Comparison of ENCODE assay signal across 8 mouse cellular contexts in the genomic region with DNA sequence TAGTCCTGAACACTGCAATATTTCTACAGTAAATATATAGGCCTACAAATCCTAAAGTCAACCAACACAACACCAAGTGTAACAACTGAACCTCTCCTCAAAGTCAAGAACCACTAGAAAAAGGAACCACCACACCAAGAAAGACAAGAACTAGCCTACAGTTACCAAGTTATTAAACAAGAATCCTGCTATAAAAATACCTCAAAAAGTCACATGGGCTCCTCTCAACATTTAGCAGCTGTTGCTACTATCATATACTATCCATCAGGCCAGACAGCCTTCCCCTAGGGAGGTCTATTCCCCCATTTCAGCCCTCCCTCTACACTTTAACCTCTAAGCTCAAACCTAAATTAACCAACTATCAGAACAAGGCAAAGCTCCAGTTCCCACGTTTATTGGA. TPM values are rescaled to one million over a fixed set of nuclear protein-coding genes. Genes with fewer than 3 reads are reported as not detected.
DNase-seq lines count a peak whose midpoint lies in the region; ATAC-seq and TF ChIP-seq lines count a peak whose summit lies in the region.

No protein-coding gene starts in this region.

- 2% methylated on average over 1 of the region's 1 CpGs for WGBS in kidney, embryonic 14.5 days
- 5% methylated on average over 1 of the region's 1 CpGs for WGBS in hindbrain, embryonic 16.5 days
- WGBS in midbrain, embryonic 15.5 days = 25% methylated on average over 1 of the region's 1 CpGs

- ATAC-seq in kidney, embryonic 14.5 days (ENCODE audit: low FRiP score, low TSS enrichment) = no peak
- ATAC-seq in hindbrain, embryonic 16.5 days = no peak
- ATAC-seq in midbrain, embryonic 15.5 days (replicated peaks) = no peak

- no peaks in the 10 kb centered on the region for H3K27me3 ChIP-seq in kidney, embryonic 14.5 days (ENCODE audit: control insufficient read depth, insufficient read depth, low read length)
- no peaks in the 10 kb centered on the region for H3K27me3 ChIP-seq in hindbrain, embryonic 16.5 days (replicated peaks; ENCODE audit: control insufficient read depth, insufficient read depth, low read length)
- H3K27me3 ChIP-seq in midbrain, embryonic 15.5 days (replicated peaks) = no peaks in the 10 kb centered on the region

- H3K9me3 ChIP-seq in kidney, embryonic 14.5 days (ENCODE audit: control insufficient read depth, low read length) = no peaks in the 10 kb centered on the region
- H3K9me3 ChIP-seq in hindbrain, embryonic 16.5 days (ENCODE audit: control insufficient read depth, low read length) = no peaks in the 10 kb centered on the region
- no peaks in the 10 kb centered on the region for H3K9me3 ChIP-seq in midbrain, embryonic 15.5 days

- H3K4me2 ChIP-seq in kidney, embryonic 14.5 days (replicated peaks; ENCODE audit: low read depth, low read length) = peak overlapping the region; percentile 78
- peak overlapping the region; percentile 65 for H3K4me2 ChIP-seq in hindbrain, embryonic 16.5 days (ENCODE audit: low read length)
- H3K4me2 ChIP-seq in midbrain, embryonic 15.5 days = peak overlapping the region; percentile 57

- H3K4me1 ChIP-seq in kidney, embryonic 14.5 days (ENCODE audit: control insufficient read depth, insufficient read depth, low read length) = peaks cover 11% of the 10 kb centered on the region
- peaks cover 11% of the 10 kb centered on the region for H3K4me1 ChIP-seq in bone marrow macrophage, adult 2 months (ENCODE audit: control insufficient read depth, insufficient read depth, low read length)
- H3K4me1 ChIP-seq in hindbrain, embryonic 16.5 days (ENCODE audit: control insufficient read depth, insufficient read depth, low read depth, low read length) = peaks cover 14% of the 10 kb centered on the region
- H3K4me1 ChIP-seq in midbrain, embryonic 15.5 days = peaks cover 23% of the 10 kb centered on the region

- peak overlapping the region; percentile 54; the same call in 1 of the 2 replicates for H3K9ac ChIP-seq in kidney, embryonic 14.5 days (ENCODE audit: low read depth, low read length)
- H3K9ac ChIP-seq in hindbrain, embryonic 16.5 days (ENCODE audit: low read depth, low read length) = peak overlapping the region; percentile 15
- peak overlapping the region; percentile 27 for H3K9ac ChIP-seq in midbrain, embryonic 15.5 days

- H3K36me3 ChIP-seq in kidney, embryonic 14.5 days (ENCODE audit: control insufficient read depth, insufficient read depth, low read length) = peaks cover 42% of the 10 kb centered on the region
- H3K36me3 ChIP-seq in hindbrain, embryonic 16.5 days (ENCODE audit: control insufficient read depth, insufficient read depth, low read length) = peaks cover 3% of the 10 kb centered on the region
- H3K36me3 ChIP-seq in midbrain, embryonic 15.5 days (replicated peaks) = peaks cover 4% of the 10 kb centered on the region; the same call in 1 of the 2 replicates

- TF ChIP-seq CTCF in bone marrow macrophage, adult 2 months (IDR thresholded peaks at IDR 0.05; ENCODE audit: low read depth, low read length) = no peak

- TF ChIP-seq POLR2A in bone marrow macrophage, adult 2 months (IDR thresholded peaks at IDR 0.05; ENCODE audit: borderline replicate concordance, low read depth, low read length) = no peak

- no peak for DNase-seq in kidney, postnatal 25 days
- no peak for DNase-seq in frontal cortex, postnatal 25 days (ENCODE audit: low spot score in 2 of 2)
- DNase-seq in urinary bladder, postnatal 10 days (ENCODE audit: low spot score) = no peak
- no peak for DNase-seq in gastrocnemius, adult 18-20 months (ENCODE audit: low spot score)

- no peak overlapping the region for H3K27ac ChIP-seq in kidney, embryonic 14.5 days (ENCODE audit: low read depth, low read length)
- H3K27ac ChIP-seq in bone marrow macrophage, adult 2 months (ENCODE audit: insufficient read depth, low read depth, low read length) = no peak overlapping the region
- H3K27ac ChIP-seq in hindbrain, embryonic 16.5 days (ENCODE audit: low read depth, low read length) = no peak overlapping the region
- H3K27ac ChIP-seq in midbrain, embryonic 15.5 days = no peak overlapping the region

- H3K4me3 ChIP-seq in kidney, embryonic 14.5 days (ENCODE audit: low read length) = peak overlapping the region; percentile 99
- H3K4me3 ChIP-seq in bone marrow macrophage, adult 2 months (ENCODE audit: insufficient read depth, low read length) = peak overlapping the region; percentile 53
- peak overlapping the region; percentile 89 for H3K4me3 ChIP-seq in hindbrain, embryonic 16.5 days (ENCODE audit: low read length)
- H3K4me3 ChIP-seq in midbrain, embryonic 15.5 days = peak overlapping the region; percentile 87

RNA-seq across cellular contexts. Expression of a gene that starts 2.3 kb away (rescaled TPM):
- 88.9 and 153 TPM in 2 replicates for polyA plus RNA-seq in kidney, embryonic 14.5 days (2014; fragmentation: Nextera tagmentation; extraction: Ambion mirVana)
- polyA plus RNA-seq in bone marrow macrophage, adult 2 months (2012; ENCODE audit: insufficient read depth, insufficient read length, missing spikeins) = 87.7 and 105 TPM in 2 replicates
- 67.1 and 71.6 TPM in 2 replicates for polyA plus RNA-seq in hindbrain, embryonic 16.5 days (2015; fragmentation: Nextera tagmentation; extraction: Ambion mirVana)
- 75.2 and 82.5 TPM in 2 replicates for polyA plus RNA-seq in midbrain, embryonic 15.5 days (2015; fragmentation: Nextera tagmentation; extraction: Ambion mirVana)
- 10 to 100 TPM; 51.4 to 68.7 TPM for total RNA-seq in gastrocnemius, adult 18-20 months (2021)

RNA-seq across cellular contexts. Expression of a gene that starts 23.7 kb away (rescaled TPM):
- 0.87 and 1.3 TPM in 2 replicates for polyA plus RNA-seq in kidney, embryonic 14.5 days (2014; fragmentation: Nextera tagmentation; extraction: Ambion mirVana)
- polyA plus RNA-seq in bone marrow macrophage, adult 2 months (2012; ENCODE audit: insufficient read depth, insufficient read length, missing spikeins) = 2.4 and 3.5 TPM in 2 replicates
- polyA plus RNA-seq in hindbrain, embryonic 16.5 days (2015; fragmentation: Nextera tagmentation; extraction: Ambion mirVana) = 0.70 and 1.2 TPM in 2 replicates
- 0.50 and 1.0 TPM in 2 replicates for polyA plus RNA-seq in midbrain, embryonic 15.5 days (2015; fragmentation: Nextera tagmentation; extraction: Ambion mirVana)
- total RNA-seq in gastrocnemius, adult 18-20 months (2021) = not detected

RNA-seq across cellular contexts. Expression of a gene that starts 41.4 kb away (rescaled TPM):
- 17.3 and 28.0 TPM in 2 replicates for polyA plus RNA-seq in kidney, embryonic 14.5 days (2014; fragmentation: Nextera tagmentation; extraction: Ambion mirVana)
- 39.0 and 40.4 TPM in 2 replicates for polyA plus RNA-seq in bone marrow macrophage, adult 2 months (2012; ENCODE audit: insufficient read depth, insufficient read length, missing spikeins)
- polyA plus RNA-seq in hindbrain, embryonic 16.5 days (2015; fragmentation: Nextera tagmentation; extraction: Ambion mirVana) = 39.7 and 41.1 TPM in 2 replicates
- 33.7 and 36.2 TPM in 2 replicates for polyA plus RNA-seq in midbrain, embryonic 15.5 days (2015; fragmentation: Nextera tagmentation; extraction: Ambion mirVana)
- total RNA-seq in gastrocnemius, adult 18-20 months (2021) = 10 to 100 TPM; 12.8 to 13.6 TPM
